Mouse (Mus musculus) kidney, adult 2 months (tissue): Measurements from ENCODE around the gene Lpp.

Experiments
- CTCF ChIP-seq: fragments of 200-500 bp; conservative IDR thresholded peaks from 2 replicates; pipeline ENCODE4 v1.5.1; 2011; ENCODE audit warnings: low read depth, mild to moderate bottlenecking, control low read depth, low read length, moderate library complexity, mixed read lengths; ENCODE audit not compliant: insufficient read depth, insufficient read length
- POLR2A ChIP-seq: fragments of 200-500 bp; IDR thresholded peaks from one replicate; pipeline ENCODE4 v1.6.1; 2011; ENCODE audit warnings: low read depth, low read length, control low read depth

DNA sequence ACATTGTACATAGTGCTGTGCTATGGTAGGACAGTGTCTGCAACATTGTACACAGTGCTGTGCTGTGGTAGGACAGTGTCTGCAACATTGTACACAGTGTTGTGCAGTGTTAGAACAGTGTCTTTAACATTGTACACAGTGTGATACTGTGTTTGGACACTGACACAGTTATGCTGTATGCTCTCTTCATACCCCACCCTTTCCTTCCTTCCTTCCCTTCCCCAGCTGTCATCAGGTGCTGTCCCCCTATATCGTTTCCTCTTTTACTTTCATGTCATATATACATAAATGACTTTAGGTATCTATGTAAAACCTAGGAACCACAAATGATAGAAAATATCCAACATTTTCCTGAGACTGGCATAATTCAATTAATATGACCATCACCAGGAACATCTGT lies 53.1 kb downstream of the Lpp start:
- TF ChIP-seq POLR2A = no peak
- TF ChIP-seq CTCF = no peak
